Mouse (Mus musculus) megakaryocyte, embryonic 14.5 days (primary cell): ENCODE results near the gene Slc10a6.

ENCODE experiments used
- FLI1 ChIP-seq: IDR thresholded peaks from 2 replicates; pipeline ENCODE4 v1.6.1; 2012; ENCODE audit warnings: low read length, inconsistent platforms, mixed read lengths
- GATA1 ChIP-seq: IDR thresholded peaks from 3 replicates; pipeline ENCODE4 v1.6.1; 2012; ENCODE audit warnings: mixed read lengths, low read length, inconsistent platforms, borderline replicate concordance

GRCm38 (mm10) chr5:103628499-103628898 is 704 bp downstream of the Slc10a6 start:
- TF ChIP-seq GATA1 (no peak), FLI1 (no peak)
